Mouse (Mus musculus): ENCODE measurements around the gene Ccdc12.
A peak's percentile ranks its signal among the peaks of the same experiment; 100 is the strongest.

The Ccdc12 gene

DNA sequence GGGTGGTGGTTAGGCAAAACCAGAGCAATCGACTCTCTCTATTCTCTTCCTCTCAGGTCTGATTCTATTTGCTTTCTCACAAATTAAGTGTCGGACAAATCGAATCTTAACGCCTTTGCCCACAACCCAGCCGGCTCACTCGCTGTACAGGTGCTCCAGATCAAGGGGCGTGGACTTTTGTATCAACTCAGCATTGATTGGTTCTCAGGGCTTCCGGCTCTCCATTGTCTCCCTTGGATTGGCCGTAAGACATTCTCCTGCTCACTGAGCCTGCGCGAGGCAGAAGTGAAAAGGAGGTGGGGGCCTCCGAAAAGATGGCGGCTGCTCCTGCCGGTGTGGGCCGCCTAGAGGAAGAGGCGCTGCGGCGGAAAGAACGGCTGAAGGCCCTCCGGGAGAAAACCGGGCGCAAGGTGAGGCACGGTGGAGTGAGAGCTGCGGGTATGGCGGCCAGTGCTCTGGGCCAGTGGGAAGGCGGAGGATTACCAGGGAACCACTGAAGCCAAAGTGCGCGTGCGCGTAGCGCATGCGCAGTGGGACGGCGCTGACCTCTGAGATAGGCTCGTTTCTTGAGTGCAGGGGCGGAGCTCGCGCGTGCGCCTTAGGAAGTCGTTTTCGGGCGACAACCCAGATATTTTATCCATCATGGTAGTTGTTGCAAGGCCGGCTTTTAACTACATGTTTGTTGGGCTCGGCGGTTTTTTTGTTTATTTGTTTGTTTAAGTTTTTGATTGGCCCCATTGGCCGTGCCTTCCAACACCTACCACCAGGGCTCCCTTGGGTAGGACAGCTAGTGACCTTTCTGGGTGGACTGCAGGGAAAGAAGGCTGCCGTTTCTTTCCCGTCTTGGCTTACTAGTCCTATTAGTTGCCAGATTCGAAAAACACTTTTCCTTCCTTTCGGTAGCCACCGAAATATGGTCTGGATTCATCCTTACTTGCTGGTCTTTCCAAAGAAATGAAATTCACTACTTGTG is at the start of gene Ccdc12:
Gene Ccdc12 (plus strand): TSS at position 255 of the 973 bp plus-strand sequence.
- peak; percentile 97 to 98 for DNase-seq

DNA sequence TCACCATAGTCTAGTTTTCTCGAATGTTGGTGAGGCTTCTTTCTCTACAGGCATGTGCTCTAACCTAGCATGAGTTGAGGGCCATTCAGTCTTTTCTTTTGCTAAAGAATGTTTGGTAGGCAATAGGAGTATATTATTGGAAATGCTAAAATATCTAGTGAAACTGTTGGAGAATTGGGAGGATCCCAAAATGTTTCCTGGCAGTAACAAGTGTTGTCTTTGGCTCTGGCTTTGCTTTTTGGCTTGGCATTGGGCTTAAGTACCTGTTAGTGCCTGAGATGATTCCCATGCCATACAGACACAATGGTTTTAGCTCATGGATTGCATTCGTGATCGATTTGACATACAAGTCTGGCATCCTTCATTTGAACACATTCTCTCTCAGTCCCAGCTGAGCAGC is 44.8 kb upstream of the Ccdc12 start:
- no peak for DNase-seq

DNA sequence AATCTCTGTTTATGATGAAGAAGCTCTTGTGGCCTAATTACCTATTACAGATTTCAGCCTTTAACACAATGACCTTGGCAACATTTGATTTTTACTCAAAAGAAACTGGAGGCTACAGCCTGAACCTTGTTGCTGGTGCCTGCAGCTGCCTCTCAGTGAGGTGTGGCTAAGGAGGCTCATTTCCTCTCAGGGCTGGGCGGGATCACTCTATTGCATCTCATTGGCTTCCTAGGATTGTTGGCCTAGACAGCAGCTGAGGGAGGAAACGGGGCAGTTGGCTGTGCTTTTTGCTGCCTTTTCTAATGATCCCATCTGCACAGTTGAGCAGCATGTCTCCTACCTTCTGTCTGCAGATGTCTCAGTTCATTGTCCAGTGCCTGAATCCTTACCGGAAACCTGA is 39.2 kb upstream of the Ccdc12 start:
- DNase-seq: peak; percentile 29 to 41

DNA sequence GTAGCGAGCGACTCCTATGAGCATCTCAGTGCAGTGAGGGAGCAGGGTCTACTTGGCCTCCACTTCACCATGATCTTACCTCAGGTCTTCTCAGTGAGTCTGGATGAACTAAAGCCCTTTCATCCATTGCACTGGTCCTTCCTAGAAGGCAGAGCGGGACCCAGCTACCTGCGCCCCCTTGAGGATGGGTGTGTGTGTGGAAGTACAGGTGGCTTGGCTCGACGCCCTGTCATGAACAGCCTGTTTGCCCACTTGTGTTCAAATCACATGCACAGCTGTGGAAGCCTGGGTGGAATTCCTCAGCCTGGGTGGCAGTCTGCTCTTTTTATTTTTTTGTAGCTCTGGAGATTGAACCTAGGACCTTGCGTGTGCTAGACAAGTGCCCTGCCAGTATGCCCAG is 36.1 kb upstream of the Ccdc12 start:
- no peak for DNase-seq

DNA sequence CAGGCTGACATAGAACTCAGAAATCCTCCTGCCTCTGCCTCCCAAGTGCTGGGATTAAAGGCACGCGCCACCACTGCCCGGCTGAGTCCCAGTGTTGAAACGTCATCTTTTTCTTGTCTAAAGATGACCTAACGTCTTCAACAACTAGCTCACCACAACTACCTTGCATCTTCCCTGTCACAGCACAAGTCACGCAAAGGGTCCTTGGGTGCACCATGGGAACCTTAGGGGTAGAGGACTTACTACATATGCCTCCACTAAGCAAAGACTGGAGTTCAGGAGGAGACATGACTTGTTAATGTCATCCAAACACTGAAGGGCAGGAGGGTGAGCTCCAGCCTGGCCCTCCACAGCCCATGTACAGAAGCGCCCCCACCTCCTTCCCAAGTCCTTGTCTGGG is 35.6 kb upstream of the Ccdc12 start:
- DNase-seq: no peak

DNA sequence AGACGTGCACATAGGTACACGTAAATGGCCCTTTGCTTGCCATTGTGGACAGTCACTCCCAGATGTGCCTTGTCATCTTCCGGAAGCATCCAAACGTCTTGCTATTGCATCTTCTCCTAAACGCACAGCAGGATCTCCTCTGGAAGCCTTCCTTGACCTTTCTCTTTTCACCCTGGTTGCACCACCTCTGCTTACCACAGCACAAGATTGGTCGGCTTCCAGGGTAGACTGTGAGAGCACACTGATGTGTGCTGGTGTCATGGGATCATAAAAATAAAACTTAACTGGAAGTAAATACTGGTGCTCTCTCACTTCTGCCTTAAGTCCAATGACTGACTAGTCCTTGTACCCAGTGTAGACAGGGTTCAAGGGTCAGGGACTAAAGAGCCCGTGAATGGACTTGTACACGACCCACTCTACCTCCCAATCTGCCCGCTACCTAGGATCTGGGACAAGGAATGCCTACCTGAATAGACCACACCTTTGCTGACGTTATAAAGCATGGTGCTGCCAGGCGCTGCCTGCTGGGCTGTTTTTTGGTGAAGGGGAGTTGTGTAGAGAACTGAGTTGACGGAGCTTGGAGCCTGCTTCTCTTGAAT is 33.6 kb upstream of the Ccdc12 start:
- DNase-seq: no peak

DNA sequence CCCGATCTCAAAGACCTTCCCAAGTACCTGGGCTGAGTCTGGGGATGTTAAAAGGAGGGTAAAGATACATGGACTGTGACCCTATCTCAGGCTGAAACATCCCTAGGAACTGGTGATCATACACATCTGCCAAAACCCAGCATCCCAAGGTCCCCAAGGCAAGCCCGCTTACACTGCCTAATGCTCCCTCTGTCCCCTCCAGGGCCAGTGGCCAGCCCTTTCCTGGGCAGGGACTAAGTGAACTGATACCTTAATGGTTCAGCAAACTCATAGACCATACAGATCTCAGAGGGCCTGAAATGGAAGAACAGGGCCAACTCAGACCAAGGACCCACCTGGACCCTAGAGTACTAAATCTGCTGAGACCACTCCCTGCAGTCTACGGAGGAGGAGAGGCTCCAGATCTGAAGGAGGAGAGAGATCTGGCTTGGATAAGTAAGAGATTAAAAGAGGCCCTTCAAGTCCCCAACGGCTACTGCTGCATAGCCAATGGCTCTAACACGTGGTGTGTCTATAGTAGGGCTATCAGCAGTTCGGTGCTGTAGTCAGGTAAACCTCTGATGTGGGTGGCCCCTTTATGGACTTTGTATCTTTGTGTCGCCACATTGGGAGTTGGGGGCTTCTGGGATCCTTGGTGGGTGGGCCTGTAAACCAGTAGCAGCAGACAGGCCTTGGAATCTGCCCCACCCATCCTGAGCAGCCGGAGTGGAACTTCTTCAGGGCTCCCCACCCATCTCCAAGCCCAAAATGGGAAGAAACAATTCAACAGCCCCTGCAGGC is 32.7 kb upstream of the Ccdc12 start:
- no peak for DNase-seq

DNA sequence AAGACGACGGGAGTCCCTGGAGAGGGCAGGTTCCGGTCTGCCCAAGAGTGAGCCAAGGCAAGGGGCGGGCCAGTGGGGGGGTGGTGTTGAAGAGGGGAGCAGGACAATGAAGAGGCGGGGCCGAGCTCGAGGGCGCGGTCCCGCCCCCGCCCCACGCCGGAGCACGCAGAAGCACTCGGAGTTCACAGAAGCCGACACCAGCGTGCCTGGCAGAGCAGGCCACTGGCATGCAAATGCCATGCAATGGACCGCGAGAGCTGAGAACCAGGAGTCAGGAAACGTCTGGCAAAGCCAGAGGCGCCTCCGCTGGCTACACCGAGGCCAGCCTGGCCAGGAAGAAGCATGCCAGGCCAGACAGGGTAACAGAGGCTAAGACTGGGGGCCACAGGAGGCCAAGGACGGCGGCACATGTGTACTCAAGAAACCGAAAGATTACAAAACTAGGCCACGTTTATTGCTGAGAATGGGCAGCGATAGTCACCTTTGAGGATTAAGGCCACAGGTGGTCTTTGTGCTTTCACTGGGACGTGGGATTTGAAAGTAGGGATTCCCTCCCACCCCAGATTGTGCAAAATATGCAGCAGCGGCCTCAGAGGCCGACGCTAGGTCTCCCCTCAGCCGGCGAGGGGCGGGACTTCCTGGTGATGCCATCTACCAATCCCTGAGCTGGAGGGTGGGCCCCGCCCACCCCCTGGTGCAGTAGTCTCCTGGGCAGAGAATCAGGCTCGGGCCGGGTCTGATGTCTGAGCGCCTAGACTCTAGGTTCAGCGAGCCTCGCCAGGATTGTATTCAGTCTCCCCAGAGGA is 31.7 kb upstream of the Ccdc12 start, which contains the start of gene Nradd:
Gene Nradd (minus strand): TSS at position 92 of the 806 bp plus-strand sequence.
- DNase-seq: peak; percentile 93

DNA sequence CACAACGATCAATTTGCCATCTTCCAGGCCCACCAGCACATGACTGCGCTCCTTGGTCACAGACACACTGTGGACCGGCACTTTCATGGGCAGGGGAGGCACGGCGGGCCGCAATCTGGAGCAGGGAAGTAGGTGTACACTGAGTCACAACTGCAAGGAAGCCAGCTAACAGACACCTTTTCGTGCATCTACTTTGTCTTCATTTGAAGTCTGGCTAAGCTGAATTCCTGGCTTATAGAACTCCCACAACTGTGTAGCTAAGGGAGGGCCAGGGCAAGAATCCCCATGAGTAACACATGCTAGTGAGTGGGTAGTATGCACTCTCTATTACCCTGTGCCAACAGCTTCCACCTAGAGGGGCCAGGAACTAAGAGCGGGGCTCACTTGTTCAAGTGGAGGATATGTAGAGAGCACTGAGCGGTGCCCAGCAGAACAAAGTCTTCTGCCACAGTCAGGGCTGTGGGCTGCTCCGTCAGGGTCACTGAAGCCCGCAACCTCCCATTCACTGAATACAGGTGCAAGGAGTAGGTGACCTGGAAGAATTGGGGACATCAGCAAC is 30.9 kb upstream of the Ccdc12 start:
- no peak for DNase-seq

DNA sequence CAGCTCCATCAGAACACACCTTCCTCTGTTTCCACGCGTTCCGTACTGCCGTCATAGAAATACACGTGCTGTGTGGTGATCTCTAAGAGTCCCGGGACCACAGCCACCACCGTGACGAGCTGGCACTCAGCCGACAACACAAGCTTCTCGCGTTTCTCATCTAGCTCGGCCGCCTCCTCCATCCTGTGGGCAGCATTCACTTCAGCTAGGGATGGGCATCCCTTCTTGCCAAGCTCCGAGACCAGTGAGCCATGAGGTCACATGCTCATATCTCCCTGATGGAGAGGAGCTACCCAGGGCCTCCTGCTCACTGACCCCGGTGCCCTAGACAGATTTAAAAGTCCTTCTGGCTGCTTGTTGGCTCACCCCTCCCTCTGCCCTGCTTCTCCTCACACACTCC is 26.1 kb upstream of the Ccdc12 start:
- DNase-seq: peak; percentile 67 to 80

DNA sequence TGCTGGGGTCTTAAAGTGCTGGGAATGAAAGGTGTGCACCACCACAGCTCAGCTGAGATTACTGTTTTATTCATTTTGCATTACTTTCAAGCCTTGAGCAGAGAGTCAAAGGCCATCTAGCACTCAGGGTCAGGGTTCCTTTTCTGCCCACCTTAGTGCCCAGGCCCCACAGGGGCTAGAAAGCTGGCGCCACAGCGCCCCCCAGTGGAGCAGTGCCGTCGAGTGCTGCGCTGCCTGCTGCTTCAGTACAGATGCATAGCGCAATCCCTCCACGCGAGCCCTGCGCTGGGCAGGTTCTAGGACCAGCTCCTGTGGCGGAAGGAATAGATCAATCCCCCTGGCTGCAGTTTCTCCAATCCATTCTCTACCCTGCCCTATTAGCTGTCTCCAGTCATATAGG is 25.1 kb upstream of the Ccdc12 start:
- DNase-seq: peak in 1 of 2 experiments; percentile 82

DNA sequence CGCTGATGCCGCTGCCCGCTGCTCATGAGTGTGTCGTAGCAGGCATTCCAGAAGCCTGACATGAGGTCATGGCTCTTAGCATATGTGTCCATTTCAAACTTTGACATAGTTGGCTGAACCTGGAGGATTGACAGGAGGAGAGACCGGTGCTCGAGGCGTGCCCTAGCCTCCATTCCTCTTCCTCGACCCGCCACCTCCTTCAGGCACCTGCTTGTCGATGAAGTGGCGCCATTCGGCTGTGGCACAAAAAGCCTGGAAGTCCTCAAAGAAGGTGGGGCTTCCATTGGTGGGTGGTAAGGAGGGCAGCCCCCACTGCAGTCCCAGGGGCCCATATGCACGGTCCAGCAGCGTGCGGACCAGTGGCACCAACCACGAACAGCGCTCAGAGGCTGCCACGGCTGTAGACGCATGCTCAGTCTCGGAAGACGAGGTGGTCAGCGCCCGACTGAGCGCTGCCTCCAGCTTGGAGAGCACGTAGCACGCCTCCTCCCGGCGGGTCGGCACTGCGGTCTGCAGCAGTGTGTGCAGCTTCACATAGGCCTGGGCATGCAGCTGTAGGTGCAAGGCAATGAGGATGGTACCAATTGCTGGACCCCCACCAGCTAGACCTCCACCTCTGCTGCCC is 24.5 kb upstream of the Ccdc12 start:
- no peak for DNase-seq

DNA sequence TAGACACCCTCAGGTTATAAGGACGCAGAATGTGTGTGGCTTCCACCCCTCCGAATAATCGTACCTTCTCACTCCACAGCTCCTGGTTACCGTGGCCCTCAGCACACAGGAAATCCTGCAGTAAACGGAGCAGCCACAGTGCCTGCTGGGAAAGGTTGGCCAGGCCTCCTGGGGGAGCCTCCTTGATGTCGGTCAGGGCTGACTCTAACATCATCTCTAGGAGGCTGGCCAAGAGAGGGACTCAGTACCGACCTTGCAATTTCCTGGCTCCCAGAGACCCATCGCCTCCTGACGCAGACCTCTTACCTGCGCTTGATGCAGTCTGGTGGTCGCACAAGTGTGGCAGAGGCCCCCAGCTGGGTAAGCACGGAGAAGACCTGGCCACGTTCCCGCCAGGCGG is 23.6 kb upstream of the Ccdc12 start:
- DNase-seq: no peak

DNA sequence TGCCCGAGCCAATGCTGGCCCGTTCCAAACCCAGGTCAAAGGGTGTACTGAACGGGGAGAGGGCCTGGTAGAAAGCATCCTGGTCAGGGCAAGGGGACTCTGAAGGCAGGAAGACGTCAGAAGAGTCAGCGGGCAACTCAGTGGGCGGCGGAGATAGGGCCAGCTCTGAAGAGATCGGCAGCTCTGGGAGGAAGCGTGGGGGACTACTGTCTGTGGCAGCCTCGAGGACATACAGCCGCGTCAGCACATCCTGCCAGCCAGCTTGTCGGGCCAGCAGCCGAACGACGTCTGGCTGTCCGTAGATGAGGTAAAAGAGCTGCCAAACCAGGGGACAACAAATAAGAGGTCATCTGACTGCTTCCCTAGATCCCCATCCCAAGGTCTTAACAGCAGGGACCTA is 22.4 kb upstream of the Ccdc12 start:
- DNase-seq: no peak

DNA sequence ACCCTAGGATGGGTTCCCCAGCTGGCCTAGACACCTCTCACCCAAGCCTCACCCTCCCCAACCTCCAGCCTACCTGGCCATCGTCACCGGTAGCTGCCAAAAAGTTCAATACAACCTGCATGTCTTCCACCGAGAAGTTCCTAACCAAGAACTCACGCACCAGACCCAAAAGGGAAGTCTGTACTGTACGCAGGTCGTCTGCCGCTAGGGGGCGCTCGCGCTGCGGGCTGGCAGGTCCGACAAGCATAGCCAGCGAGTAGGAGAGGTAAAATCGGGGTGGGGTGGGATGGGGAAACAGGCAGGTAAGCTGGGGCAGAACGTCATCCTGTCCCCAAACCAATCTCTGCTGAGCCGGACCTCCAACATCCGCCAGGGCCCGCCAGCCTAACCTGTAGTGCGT is 21.1 kb upstream of the Ccdc12 start:
- peak; percentile 90 to 99 for DNase-seq

DNA sequence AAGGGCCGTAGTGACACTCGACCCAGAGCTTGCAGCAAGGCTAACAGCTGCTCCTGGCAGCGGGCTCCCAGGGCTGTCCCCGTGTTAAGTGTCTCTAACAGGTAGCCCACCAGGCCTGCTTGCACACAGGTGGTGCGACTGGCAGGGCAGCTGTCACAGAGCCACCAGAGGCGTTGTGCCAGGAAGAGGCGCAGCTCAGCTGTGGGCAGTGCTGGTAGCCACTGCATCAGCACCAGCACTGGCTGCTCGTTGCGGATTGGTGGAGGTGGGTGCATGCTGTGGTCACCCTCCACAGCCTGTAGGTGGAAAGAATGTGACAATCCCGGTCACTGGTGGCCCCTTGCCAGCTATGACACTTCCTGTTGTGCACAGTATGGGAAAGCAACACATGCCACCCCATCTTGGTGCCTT is 17.7 kb upstream of the Ccdc12 start:
- DNase-seq: no peak

DNA sequence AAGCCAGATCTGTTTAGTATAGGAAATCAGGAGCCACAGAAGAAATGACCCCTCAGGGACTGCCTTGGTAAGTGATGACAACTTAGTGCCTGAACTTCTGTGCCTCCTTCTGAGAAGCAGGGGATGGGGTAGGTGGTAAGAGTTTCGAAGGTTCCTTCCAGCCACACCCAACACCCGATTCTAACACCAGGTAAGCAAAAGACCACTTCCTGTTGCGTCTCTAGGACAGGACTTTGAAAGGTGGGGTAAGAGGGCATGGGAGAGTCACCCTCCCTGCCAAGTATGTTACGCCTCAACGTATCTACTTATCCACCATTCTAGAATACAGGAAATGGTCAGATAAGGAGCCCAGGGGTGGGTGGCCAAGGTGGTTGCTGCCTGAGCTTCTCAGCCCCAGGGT is 15.3 kb upstream of the Ccdc12 start:
- DNase-seq: no peak

DNA sequence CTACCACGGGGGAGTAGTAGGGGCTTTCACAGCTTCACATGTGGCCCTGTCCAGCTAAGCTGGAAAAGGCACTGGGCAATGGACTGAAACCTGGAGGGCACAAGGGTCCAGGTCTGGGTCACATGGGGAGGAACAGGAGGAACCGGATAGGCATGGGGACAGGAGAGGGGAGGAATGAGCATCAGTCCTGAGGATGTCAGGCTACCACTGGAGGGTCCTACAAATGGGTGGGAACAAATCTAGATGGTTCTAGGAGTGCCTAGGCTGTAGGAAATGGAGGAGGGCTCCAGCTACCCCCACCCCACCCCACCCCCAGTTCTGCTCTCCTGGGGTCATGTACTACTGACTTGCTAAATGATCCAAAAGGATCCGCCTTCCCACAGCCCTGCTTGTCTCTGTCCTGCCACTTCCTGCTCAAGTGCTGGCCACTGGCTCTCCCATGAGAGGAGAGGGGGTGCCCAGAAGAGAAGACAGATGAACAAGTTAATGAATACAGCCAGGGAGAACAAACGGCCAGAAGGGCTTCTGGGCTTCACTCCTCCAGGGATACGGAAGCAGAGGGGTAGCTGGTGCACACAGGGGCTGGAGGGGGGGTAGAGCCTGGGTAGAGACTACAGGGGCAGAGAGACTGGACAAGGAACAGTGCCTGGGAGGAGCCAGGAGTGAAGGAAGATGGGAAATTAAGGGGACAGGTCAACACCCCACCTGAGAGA is 13.3 kb upstream of the Ccdc12 start:
- peak; percentile 34 to 60 for DNase-seq

DNA sequence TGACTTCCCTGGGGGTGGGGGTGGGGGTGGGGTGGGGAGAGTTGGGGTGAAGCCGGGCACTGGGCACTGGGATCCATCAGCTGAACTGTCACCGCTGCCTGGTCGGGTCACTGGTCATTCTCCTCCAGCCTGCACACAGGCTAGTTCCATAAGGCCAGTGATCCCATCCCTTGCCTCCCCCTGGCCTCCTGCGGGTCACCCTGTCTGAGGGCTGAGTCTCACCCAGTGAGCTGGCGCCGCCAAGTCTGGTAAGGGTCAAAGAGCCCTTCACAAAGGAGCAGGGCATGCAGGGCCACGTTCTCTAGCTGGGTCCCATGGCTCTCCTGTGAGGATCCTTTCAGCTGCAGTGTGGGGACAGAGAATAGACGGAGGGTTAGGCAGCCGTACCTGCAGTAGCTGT is 12.5 kb upstream of the Ccdc12 start:
- peak; percentile 78 to 86 for DNase-seq

DNA sequence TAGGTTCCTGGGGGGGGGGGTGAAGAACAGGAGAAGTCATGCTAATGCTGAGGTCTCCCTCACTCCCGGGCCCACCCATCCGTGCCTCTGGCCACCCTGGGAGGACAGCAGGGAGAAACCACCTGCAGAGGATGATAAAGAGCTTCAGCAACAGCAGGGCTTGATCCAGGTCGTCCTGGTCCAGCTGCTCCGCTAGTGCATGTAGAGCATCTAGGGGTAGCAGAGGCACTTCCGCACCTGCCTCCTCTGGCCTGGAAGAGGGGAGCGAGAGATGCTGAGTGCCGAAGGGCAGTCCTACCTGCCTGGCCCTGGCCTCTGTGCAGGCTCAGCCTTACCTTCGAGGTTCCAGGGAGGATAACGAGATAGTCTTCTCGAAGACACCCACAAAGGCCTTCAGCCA is 12.0 kb upstream of the Ccdc12 start:
- DNase-seq: no peak

DNA sequence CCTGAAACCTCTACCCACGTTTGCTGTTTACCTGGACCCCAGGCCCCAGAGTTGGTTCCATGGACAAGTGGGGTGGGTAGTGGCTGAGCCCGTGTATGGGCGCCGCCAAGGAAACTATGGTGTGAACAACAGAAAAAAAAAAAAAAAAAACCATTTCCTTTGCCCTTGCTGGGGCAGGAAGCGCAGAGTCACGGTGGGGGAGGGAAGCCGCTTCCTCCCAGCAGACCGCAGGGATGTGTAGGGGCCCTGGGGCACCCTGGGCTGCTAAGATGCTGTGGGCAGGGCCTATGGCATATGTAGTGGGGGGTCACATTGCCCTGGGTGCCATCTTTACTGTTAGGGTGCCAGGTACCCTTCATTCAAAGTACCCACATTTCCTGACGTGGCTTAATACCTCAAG is 11.1 kb upstream of the Ccdc12 start:
- DNase-seq: peak in 1 of 2 experiments; percentile 45

All from kidney, postnatal 36 days (tissue).